9 mouse cellular contexts compared by ENCODE assay signal in genomic region chr4:152119396-152120292, GRCm38 (mm10). TPM values are rescaled to one million over a fixed set of nuclear protein-coding genes. Genes with fewer than 3 reads are reported as not detected.
A peak's percentile ranks its signal among the peaks of the same experiment; 100 is the strongest.
DNase-seq lines count a peak whose midpoint lies in the region; ATAC-seq and TF ChIP-seq lines count a peak whose summit lies in the region.
"Had no signal": no experiment of that assay in that cellular context is flagged by ENCODE, and none has a peak within 500 bp of the region (broad histone marks: within the 10 kb centered on the region; RNA-seq: fewer than 3 reads in every experiment).

No protein-coding gene starts in this region.

- no peaks in the 10 kb centered on the region for H3K9me3 ChIP-seq in heart, embryonic 12.5 days (replicated peaks)
- no peaks in the 10 kb centered on the region for H3K9me3 ChIP-seq in kidney, postnatal 0 days (replicated peaks; ENCODE audit: low read length)

- DNase-seq in left cerebral cortex, adult 2 months (ENCODE audit: extremely low spot score in 1 of 2, low spot score in 2 of 2) = peak in 1 of 2 experiments; percentile 60
- no peak for DNase-seq in left cerebral cortex, adult 11 months (ENCODE audit: low spot score)
- DNase-seq in kidney, postnatal 0 days (ENCODE audit: low spot score) = peak; percentile 81
- peak; percentile 84 for DNase-seq in testis, postnatal 10 days (ENCODE audit: low spot score)
- DNase-seq in MN1 (ENCODE audit: low spot score) = no peak

- no peaks in the 10 kb centered on the region for H3K4me1 ChIP-seq in bone marrow, adult 2 months (ENCODE audit: control insufficient read depth, insufficient read depth, low read length)
- H3K4me1 ChIP-seq in heart, embryonic 12.5 days (replicated peaks) = peaks cover 39% of the 10 kb centered on the region
- peaks cover 23% of the 10 kb centered on the region for H3K4me1 ChIP-seq in kidney, postnatal 0 days (replicated peaks; ENCODE audit: insufficient read depth, low read length)

- intact Hi-C loops in left cerebral cortex, adult 2 months (cut with DNase I) = no loop called here

- 62% methylated on average over 39 of the region's 39 CpGs for WGBS in bone marrow, adult 2 months
- 5% methylated on average over 39 of the region's 39 CpGs for WGBS in heart, embryonic 12.5 days
- WGBS in kidney, postnatal 0 days = 9% methylated on average over 39 of the region's 39 CpGs

- H3K27ac ChIP-seq in left cerebral cortex, adult 2 months = peak overlapping the region; percentile 70
- H3K27ac ChIP-seq in bone marrow, adult 2 months (ENCODE audit: control insufficient read depth, insufficient read depth, low read depth, low read length, poor library complexity) = no peak overlapping the region
- no peak overlapping the region for H3K27ac ChIP-seq in heart, embryonic 12.5 days (ENCODE audit: poor library complexity, severe bottlenecking)
- 0 out of 2 replicates have a peak overlapping the region, but pooled peaks have one; percentile 25 for H3K27ac ChIP-seq in kidney, postnatal 0 days

- H3K4me2 ChIP-seq in heart, embryonic 12.5 days = peak overlapping the region; percentile 60
- peak overlapping the region; percentile 49 for H3K4me2 ChIP-seq in kidney, postnatal 0 days (ENCODE audit: low read length)

- peak; percentile 68 for TF ChIP-seq CTCF in left cerebral cortex, adult 2 months (IDR thresholded peaks at IDR 0.05)
- TF ChIP-seq CTCF in bone marrow, adult 2 months (IDR thresholded peaks at IDR 0.05; ENCODE audit: control insufficient read depth, insufficient read depth, low read length) = peak; percentile 28; the same call in 1 of the 2 replicates
- TF ChIP-seq CTCF in kidney, postnatal 0 days (IDR thresholded peaks at IDR 0.05; ENCODE audit: low read depth) = peak; percentile 71

- ATAC-seq in heart, embryonic 12.5 days (ENCODE audit: insufficient number of reproducible peaks, low FRiP score) = no peak
- ATAC-seq in kidney, postnatal 0 days (replicated peaks; ENCODE audit: low FRiP score, low read depth) = no peak
- peak; percentile 49; the same call in 1 of the 2 replicates for ATAC-seq in megakaryocyte progenitor cell, adult 5-6 weeks (replicated peaks; ENCODE audit: poor library complexity)

- peaks cover 4% of the 10 kb centered on the region for H3K36me3 ChIP-seq in heart, embryonic 12.5 days
- no peaks in the 10 kb centered on the region for H3K36me3 ChIP-seq in kidney, postnatal 0 days (ENCODE audit: insufficient read depth, low read length)

- peaks cover 99% of the 10 kb centered on the region for H3K27me3 ChIP-seq in heart, embryonic 12.5 days (replicated peaks)
- peaks cover 30% of the 10 kb centered on the region for H3K27me3 ChIP-seq in kidney, postnatal 0 days (ENCODE audit: insufficient read depth, low read length)

- no peak for TF ChIP-seq POLR2A in bone marrow, adult 2 months (IDR thresholded peaks at IDR 0.05; ENCODE audit: borderline replicate concordance, control insufficient read depth, low read depth, low read length)

- no peak overlapping the region for H3K4me3 ChIP-seq in left cerebral cortex, adult 2 months
- no peak overlapping the region for H3K4me3 ChIP-seq in bone marrow, adult 2 months (replicated peaks; ENCODE audit: control insufficient read depth, low read depth, low read length)
- peak overlapping the region; percentile 35 for H3K4me3 ChIP-seq in heart, embryonic 12.5 days
- H3K4me3 ChIP-seq in kidney, postnatal 0 days (replicated peaks; ENCODE audit: low read depth, low read length) = 0 out of 2 replicates have a peak overlapping the region, but pooled peaks have one; percentile 18

- no peak overlapping the region for H3K9ac ChIP-seq in heart, embryonic 12.5 days
- no peak overlapping the region for H3K9ac ChIP-seq in kidney, postnatal 0 days (ENCODE audit: low read depth, low read length)

RNA-seq across cellular contexts. Expression of gene Tnfrsf25, which starts 3.9 kb away (rescaled TPM):
- 10 to 100 TPM; 16.4 to 28.6 TPM for total RNA-seq in left cerebral cortex, adult 2 months (2021)
- 2.6 and 3.3 TPM in 2 replicates for polyA plus RNA-seq in bone marrow, adult 2 months (2011; ENCODE audit: insufficient read depth, insufficient read length, low replicate concordance, missing spikeins)
- polyA plus RNA-seq in heart, embryonic 12.5 days (2016; fragmentation: Nextera tagmentation; extraction: Ambion mirVana) = 0.86 and 1.1 TPM in 2 replicates
- polyA plus RNA-seq in kidney, postnatal 0 days (2015; fragmentation: Nextera tagmentation; extraction: Ambion mirVana) = 0.68 and 0.83 TPM in 2 replicates
- 1.5 TPM in 1 of 2 replicates, not detected in the other for total RNA-seq in megakaryocyte progenitor cell, adult 5-6 weeks (2015)
- 0.10 TPM in 1 of 2 replicates, not detected in the other for total RNA-seq in megakaryocyte progenitor cell, adult 5-6 weeks (2017)

RNA-seq across cellular contexts. Expression of gene Espn, which starts 32.5 kb away (rescaled TPM):
- total RNA-seq in left cerebral cortex, adult 2 months (2021) = 1 to 10 TPM; 2.1 to 2.6 TPM
- polyA plus RNA-seq in bone marrow, adult 2 months (2011; ENCODE audit: insufficient read depth, insufficient read length, low replicate concordance, missing spikeins) = 0.61 TPM in 1 of 2 replicates, not detected in the other
- polyA plus RNA-seq in heart, embryonic 12.5 days (2016; fragmentation: Nextera tagmentation; extraction: Ambion mirVana) = 1.3 and 1.6 TPM in 2 replicates
- polyA plus RNA-seq in kidney, postnatal 0 days (2015; fragmentation: Nextera tagmentation; extraction: Ambion mirVana) = 32.9 and 35.0 TPM in 2 replicates
- 1.1 and 1.3 TPM in 2 replicates for total RNA-seq in megakaryocyte progenitor cell, adult 5-6 weeks (2015)
- total RNA-seq in megakaryocyte progenitor cell, adult 5-6 weeks (2017) = 0.91 TPM in 1 of 2 replicates, not detected in the other

RNA-seq across cellular contexts. Expression of gene Hes2, which starts 39.0 kb away (rescaled TPM):
- not detected for total RNA-seq in left cerebral cortex, adult 2 months (2021)
- not detected in 2 replicates for polyA plus RNA-seq in bone marrow, adult 2 months (2011; ENCODE audit: insufficient read depth, insufficient read length, low replicate concordance, missing spikeins)
- polyA plus RNA-seq in heart, embryonic 12.5 days (2016; fragmentation: Nextera tagmentation; extraction: Ambion mirVana) = not detected in 2 replicates
- polyA plus RNA-seq in kidney, postnatal 0 days (2015; fragmentation: Nextera tagmentation; extraction: Ambion mirVana) = 0.41 and 0.78 TPM in 2 replicates
- not detected in 2 replicates for total RNA-seq in megakaryocyte progenitor cell, adult 5-6 weeks (2015)
- total RNA-seq in megakaryocyte progenitor cell, adult 5-6 weeks (2017) = not detected in 2 replicates
- polyA plus RNA-seq: liver, embryonic 16.5 days had no signal

RNA-seq across cellular contexts. Expression of gene Plekhg5, which starts 47.3 kb away (rescaled TPM):
- 100 to 1,000 TPM in 1 of 2 experiments, 10 to 100 TPM in 1; 89.1 to 101 TPM for total RNA-seq in left cerebral cortex, adult 2 months (2021)
- polyA plus RNA-seq in bone marrow, adult 2 months (2011; ENCODE audit: insufficient read depth, insufficient read length, low replicate concordance, missing spikeins) = 6.5 and 6.6 TPM in 2 replicates
- polyA plus RNA-seq in heart, embryonic 12.5 days (2016; fragmentation: Nextera tagmentation; extraction: Ambion mirVana) = 13.6 and 14.1 TPM in 2 replicates
- polyA plus RNA-seq in kidney, postnatal 0 days (2015; fragmentation: Nextera tagmentation; extraction: Ambion mirVana) = 18.3 and 19.3 TPM in 2 replicates
- 0.66 and 1.2 TPM in 2 replicates for total RNA-seq in megakaryocyte progenitor cell, adult 5-6 weeks (2015)
- total RNA-seq in megakaryocyte progenitor cell, adult 5-6 weeks (2017) = 1.6 and 2.6 TPM in 2 replicates

RNA-seq across cellular contexts. Expression of gene Acot7, which starts 58.3 kb away (rescaled TPM):
- 100 to 1,000 TPM; 300 to 307 TPM for total RNA-seq in left cerebral cortex, adult 2 months (2021)
- 12.4 and 32.0 TPM in 2 replicates for polyA plus RNA-seq in bone marrow, adult 2 months (2011; ENCODE audit: insufficient read depth, insufficient read length, low replicate concordance, missing spikeins)
- polyA plus RNA-seq in heart, embryonic 12.5 days (2016; fragmentation: Nextera tagmentation; extraction: Ambion mirVana) = 63.4 and 64.6 TPM in 2 replicates
- 56.4 and 63.5 TPM in 2 replicates for polyA plus RNA-seq in kidney, postnatal 0 days (2015; fragmentation: Nextera tagmentation; extraction: Ambion mirVana)
- total RNA-seq in megakaryocyte progenitor cell, adult 5-6 weeks (2015) = 75.9 and 76.7 TPM in 2 replicates
- 72.6 and 79.3 TPM in 2 replicates for total RNA-seq in megakaryocyte progenitor cell, adult 5-6 weeks (2017)

Comparison
In these comparisons a context has a peak if more than half of its experiments do, and no peak if none do; other contexts are left out.
1. DNase-seq: peak in kidney, postnatal 0 days (single experiment) and testis, postnatal 10 days (single experiment); none in left cerebral cortex, adult 11 months (single experiment) and MN1 (single experiment).
2. H3K27ac ChIP-seq: peak in left cerebral cortex, adult 2 months (single experiment) and kidney, postnatal 0 days (single experiment); none in bone marrow, adult 2 months (single experiment) and heart, embryonic 12.5 days (single experiment).
3. H3K4me3 ChIP-seq: peak in heart, embryonic 12.5 days (single experiment) and kidney, postnatal 0 days (single experiment); none in left cerebral cortex, adult 2 months (single experiment) and bone marrow, adult 2 months (single experiment).
4. RNA of gene Espn, which starts 32.5 kb away (polyA plus RNA-seq): 32.9 to 35.0 TPM in kidney, postnatal 0 days; 1.3 to 1.6 TPM in heart, embryonic 12.5 days and 0.61 TPM in bone marrow, adult 2 months; every median in the first group is over 10 times any median in the second.
5. Peak in every context shown above with its lines, with median percentiles within 50 percentile points of each other: CTCF ChIP-seq.